Mouse (Mus musculus) forebrain, postnatal 0 days (tissue): Measurements from ENCODE around the gene Camkk2. TPM values are rescaled to one million over a fixed set of nuclear protein-coding genes. Genes with fewer than 3 reads are reported as not detected.

ENCODE experiments used
- ATAC-seq: fragments of 200-750 bp; cut with Nextera tagmentation; 2 replicates; pipeline ENCODE4 v1.8.0; 2017; ENCODE audit warnings: mild to moderate bottlenecking, moderate library complexity
- DNase-seq: peaks from one replicate; pipeline ENCODE4 v3.0.0-alpha.2; 2015
- H3K27ac ChIP-seq: fragments of 300-500 bp; sonication (generic); 2 replicates; pipeline ENCODE4 v1.5.1; 2014; ENCODE audit warnings: low read depth, mild to moderate bottlenecking, antibody characterized with exemption, low read length, moderate library complexity, mixed read lengths
- H3K27me3 ChIP-seq: fragments of 300-500 bp; sonication (generic); 2 replicates; pipeline ENCODE4 v1.6.1; 2014; ENCODE audit warnings: mild to moderate bottlenecking, low read length, mixed read lengths; ENCODE audit not compliant: insufficient read depth
- H3K36me3 ChIP-seq: fragments of 300-500 bp; sonication (generic); 2 replicates; pipeline ENCODE4 v1.6.1; 2014; ENCODE audit warnings: mild to moderate bottlenecking, moderate library complexity; ENCODE audit not compliant: insufficient read depth
- H3K4me1 ChIP-seq: fragments of 300-500 bp; sonication (generic); 2 replicates; pipeline ENCODE4 v1.6.1; 2014; ENCODE audit warnings: antibody characterized with exemption; ENCODE audit not compliant: insufficient read depth
- H3K4me2 ChIP-seq: fragments of 300-500 bp; sonication (generic); 2 replicates; pipeline ENCODE4 v1.6.1; 2014; ENCODE audit warnings: low read depth, mild to moderate bottlenecking, moderate library complexity
- H3K4me3 ChIP-seq: fragments of 300-500 bp; sonication (generic); 2 replicates; pipeline ENCODE4 v1.5.1; 2014; ENCODE audit warnings: low read depth, low read length, mixed read lengths
- H3K9ac ChIP-seq: fragments of 300-500 bp; sonication (generic); 2 replicates; pipeline ENCODE4 v1.6.1; 2014; ENCODE audit warnings: mild to moderate bottlenecking
- H3K9me3 ChIP-seq: fragments of 300-500 bp; sonication (generic); 2 replicates; pipeline ENCODE4 v1.6.1; 2016; ENCODE audit warnings: low read length
- CTCF ChIP-seq: sonication (generic); IDR thresholded peaks from 2 replicates; pipeline ENCODE4 v1.5.1; 2016; ENCODE audit warnings: antibody characterized with exemption, control low read depth, low read depth
- WGBS: fragments of 180-500 bp; shearing (Covaris S2); extraction: QIAGEN DNeasy Blood & Tissue Kit; methylation state at CpG from one replicate; pipeline ENCODE4 v1.1.7; 2014; 5-methylcytosine and 5-hydroxymethylcytosine counted together
- polyA plus RNA-seq: library from polyadenylated mRNA; unstranded; fragments of >200 nt; fragmentation: Nextera tagmentation; extraction: Ambion mirVana; gene quantifications from 2 replicates; pipeline ENCODE4 v1.2.1, GENCODE M21; 2015
- total RNA-seq: library from RNA; depleted of rRNA; stranded (reverse); fragments of >200 nt; gene quantifications from 2 replicates; pipeline ENCODE4 v1.2.3, GENCODE M21; 2014

Gene Camkk2
- total and polyA plus RNA-seq, 2 experiments from 2014 or later, result 89.3 to 93.8 TPM

DNA sequence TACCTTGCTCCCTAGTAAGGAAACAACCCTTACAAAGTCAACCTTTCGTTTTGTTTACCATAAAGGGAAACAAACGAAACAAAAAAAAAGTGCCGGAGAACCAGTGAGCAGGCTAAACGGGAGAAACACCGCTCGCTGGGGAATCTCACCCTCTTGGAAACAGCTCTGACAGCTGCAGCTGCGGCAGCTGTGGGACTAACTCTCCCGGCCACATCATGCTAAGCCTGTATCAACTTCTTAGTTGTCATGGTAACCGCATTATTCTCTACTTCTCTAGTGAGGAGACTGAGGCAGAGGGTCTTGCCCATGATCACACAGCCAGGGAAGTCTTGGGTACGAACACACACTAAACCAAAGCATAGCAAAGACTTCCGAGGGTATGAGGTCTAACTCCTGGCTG, 5.5 kb downstream of the Camkk2 start:
- Histone ChIP-seq H3K4me1 (0 out of 2 replicates have a peak, but pooled peaks cover 4% of the 10 kb centered on the region), H3K27me3 (no peaks in the 10 kb centered on the region), H3K4me3 (no peak overlapping the region), H3K27ac (no peak overlapping the region), H3K9me3 (no peaks in the 10 kb centered on the region), H3K36me3 (peaks cover 4% of the 10 kb centered on the region; the same call in 1 of the 2 replicates), H3K4me2 (no peak overlapping the region), H3K9ac (no peak overlapping the region)
- DNase-seq (no peak), ATAC-seq (no peak)
- WGBS, result 65% methylated on average over 11 of the region's 11 CpGs
- TF ChIP-seq CTCF, result no peak

DNA sequence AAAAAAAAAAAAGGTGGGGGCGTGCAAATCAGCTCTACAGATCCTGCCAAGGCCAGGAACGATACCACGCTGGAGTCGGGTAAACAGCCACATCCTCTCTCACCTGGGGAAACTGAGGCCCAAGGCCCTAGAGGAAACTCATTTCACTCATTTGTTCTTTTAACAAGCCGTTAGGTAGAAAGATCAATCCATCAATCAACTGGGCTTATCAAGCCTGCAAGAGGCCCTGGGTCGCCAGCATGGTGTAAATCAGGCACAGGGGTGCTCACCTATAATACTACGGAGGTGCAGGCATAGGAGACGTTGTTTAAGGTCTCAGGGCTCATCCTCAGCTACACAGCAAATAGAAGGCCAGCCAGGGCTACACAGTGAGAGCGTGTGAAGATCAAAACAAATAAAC, 7.8 kb downstream of the Camkk2 start:
- Histone ChIP-seq H3K36me3 (peaks cover 4% of the 10 kb centered on the region; the same call in 1 of the 2 replicates), H3K9ac (no peak overlapping the region), H3K9me3 (no peaks in the 10 kb centered on the region), H3K4me3 (no peak overlapping the region), H3K4me2 (no peak overlapping the region), H3K4me1 (no peaks in the 10 kb centered on the region), H3K27ac (no peak overlapping the region), H3K27me3 (no peaks in the 10 kb centered on the region)
- no peak for DNase-seq
- no peak for ATAC-seq
- WGBS, result 89% methylated on average over 9 of the region's 9 CpGs
- TF ChIP-seq CTCF, result no peak

DNA sequence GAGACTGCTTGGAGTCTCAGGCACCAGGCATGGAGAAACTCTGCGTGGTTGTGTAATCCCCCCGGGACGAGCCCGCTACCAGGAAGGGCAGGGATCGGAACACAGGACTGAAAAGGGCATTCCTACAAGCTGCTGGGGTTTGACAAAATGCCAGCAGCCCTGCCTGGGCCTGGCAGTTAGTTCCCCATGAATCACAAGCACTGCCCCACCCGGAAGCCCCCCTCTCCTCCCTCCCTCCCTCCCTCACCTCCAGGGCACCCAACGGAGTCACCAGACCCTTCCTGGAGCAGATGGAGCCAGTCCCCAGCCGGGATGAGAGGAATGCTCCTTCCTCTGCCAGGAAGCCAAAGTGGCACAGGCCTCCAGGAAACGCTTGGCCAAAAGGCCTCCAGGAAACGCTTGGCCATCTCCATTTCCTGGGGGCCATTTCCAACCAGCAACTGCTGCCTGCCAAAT, 8.4 kb downstream of the Camkk2 start:
- no peaks in the 10 kb centered on the region for H3K9me3 ChIP-seq
- H3K27ac ChIP-seq, result no peak overlapping the region

DNA sequence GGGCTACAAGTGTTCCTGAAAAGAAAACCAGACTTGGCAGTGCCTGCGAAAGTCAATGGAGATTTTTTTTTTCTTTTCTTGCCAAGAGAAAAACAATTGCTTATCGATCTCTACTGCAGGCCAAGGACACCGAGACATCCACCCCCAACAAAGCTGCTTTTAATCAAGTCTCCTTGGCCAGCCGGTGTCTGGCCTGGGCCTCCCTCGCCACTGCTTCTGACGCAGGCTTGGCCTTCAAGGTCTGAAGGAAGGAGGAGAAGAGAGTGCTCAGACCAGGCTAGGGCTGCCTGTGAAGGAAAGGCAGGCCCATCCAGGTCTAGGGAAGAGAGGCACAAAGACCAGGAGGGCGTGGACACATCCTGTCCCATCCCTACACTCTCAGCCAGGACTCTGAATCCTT, 8.9 kb downstream of the Camkk2 start:
- Histone ChIP-seq H3K27ac (0 out of 2 replicates have a peak overlapping the region, but pooled peaks have one; percentile 40), H3K4me2 (no peak overlapping the region), H3K9ac (no peak overlapping the region), H3K4me3 (no peak overlapping the region), H3K36me3 (peaks cover 4% of the 10 kb centered on the region; the same call in 1 of the 2 replicates), H3K4me1 (no peaks in the 10 kb centered on the region), H3K27me3 (no peaks in the 10 kb centered on the region), H3K9me3 (no peaks in the 10 kb centered on the region)
- whole genome bisulfite sequencing, result 69% methylated on average over 7 of the region's 7 CpGs
- no peak for ATAC-seq
- no peak for DNase-seq
- no peak for TF ChIP-seq CTCF

More for the DNA sequence above, 8.4 kb downstream of the Camkk2 start:
- no peak; the same call in 1 of the 2 replicates for ATAC-seq
- Histone ChIP-seq H3K36me3 (peaks cover 4% of the 10 kb centered on the region; the same call in 1 of the 2 replicates), H3K9ac (no peak overlapping the region), H3K4me3 (no peak overlapping the region), H3K27me3 (no peaks in the 10 kb centered on the region), H3K4me1 (no peaks in the 10 kb centered on the region), H3K4me2 (no peak overlapping the region)
- WGBS, result 62% methylated on average over 10 of the region's 10 CpGs
- peak; percentile 13 for DNase-seq
- TF ChIP-seq CTCF, result no peak

DNA sequence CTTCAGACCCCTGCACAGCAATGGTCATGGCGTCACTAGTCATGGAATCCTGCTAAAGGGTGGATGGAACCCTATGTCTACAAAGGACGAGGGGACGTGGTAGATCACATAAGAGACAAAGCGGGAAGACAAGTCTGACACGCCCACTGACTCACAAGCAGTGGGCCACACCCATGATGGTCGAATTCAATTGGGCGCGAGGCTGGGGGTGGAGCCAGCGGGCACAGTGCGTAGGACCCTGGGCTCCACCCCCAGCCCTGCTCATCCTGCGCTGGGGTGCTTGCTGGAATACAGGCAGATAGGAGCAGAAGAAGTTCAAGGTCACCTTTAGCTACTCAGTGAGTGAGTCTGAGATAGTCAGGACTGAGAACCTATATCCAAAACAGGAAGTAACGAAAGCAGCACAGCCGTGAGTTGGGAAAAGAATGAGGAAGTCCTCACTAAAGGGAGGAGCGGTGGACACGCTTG, 10.1 kb downstream of the Camkk2 start:
- H3K36me3 ChIP-seq, result peaks cover 4% of the 10 kb centered on the region; the same call in 1 of the 2 replicates
- no peak overlapping the region for H3K27ac ChIP-seq
- no peak overlapping the region for H3K9ac ChIP-seq
- no peak overlapping the region for H3K4me3 ChIP-seq
- DNase-seq (no peak), ATAC-seq (no peak)
- no peak for TF ChIP-seq CTCF
- H3K9me3 ChIP-seq, result no peaks in the 10 kb centered on the region
- no peaks in the 10 kb centered on the region for H3K27me3 ChIP-seq
- WGBS, result 89% methylated on average over 15 of the region's 15 CpGs
- no peak overlapping the region for H3K4me2 ChIP-seq
- no peaks in the 10 kb centered on the region for H3K4me1 ChIP-seq

DNA sequence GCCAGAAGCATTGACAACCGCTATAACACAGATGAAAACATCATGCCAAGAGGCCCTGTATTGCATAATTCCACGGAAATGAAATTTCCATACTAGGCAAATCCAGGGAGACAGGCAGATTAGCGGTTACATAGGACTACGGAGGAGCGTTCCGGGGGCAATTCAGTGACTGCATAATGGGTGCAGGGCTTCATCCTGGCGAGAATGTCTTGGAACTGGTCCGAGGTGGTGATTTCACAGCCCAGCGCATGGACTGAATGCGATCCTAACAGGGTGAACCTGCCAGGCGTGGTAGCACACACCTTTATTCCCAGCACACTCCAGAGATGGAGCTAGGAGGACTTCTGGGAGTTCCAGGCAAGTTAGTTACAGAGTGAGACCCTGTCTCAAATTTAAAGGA, 11.9 kb downstream of the Camkk2 start:
- no peaks in the 10 kb centered on the region for H3K27me3 ChIP-seq
- DNase-seq, result no peak
- H3K4me3 ChIP-seq, result no peak overlapping the region
- no peak overlapping the region for H3K4me2 ChIP-seq
- TF ChIP-seq CTCF, result no peak
- no peak for ATAC-seq
- 72% methylated on average over 11 of the region's 11 CpGs for WGBS
- no peaks in the 10 kb centered on the region for H3K4me1 ChIP-seq
- H3K9ac ChIP-seq, result no peak overlapping the region
- H3K9me3 ChIP-seq, result no peaks in the 10 kb centered on the region
- H3K36me3 ChIP-seq, result peaks cover 12% of the 10 kb centered on the region; the same call in 1 of the 2 replicates
- no peak overlapping the region for H3K27ac ChIP-seq

DNA sequence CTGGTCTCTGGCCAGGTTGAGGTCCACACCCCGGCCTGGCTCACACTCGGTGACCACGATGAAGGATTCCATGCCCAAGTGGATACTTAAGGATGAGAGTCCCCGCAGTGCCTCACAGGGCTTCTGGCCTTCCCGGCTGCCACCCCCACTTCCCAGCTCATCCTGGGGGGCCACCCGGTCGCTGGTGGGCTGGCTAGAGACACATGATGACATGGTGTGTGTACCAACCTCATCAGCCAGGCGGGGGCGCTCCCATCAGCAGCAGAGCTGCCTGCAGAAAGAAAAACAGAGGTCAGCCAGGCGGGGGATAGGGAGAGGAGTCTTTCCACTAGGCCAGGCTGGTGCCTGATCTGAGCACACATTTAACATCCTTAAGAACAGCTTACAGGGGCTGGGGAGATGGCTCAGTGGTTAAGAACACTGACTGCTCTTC, 15.2 kb downstream of the Camkk2 start:
- no peak overlapping the region for H3K9ac ChIP-seq
- TF ChIP-seq CTCF, result peak; percentile 38
- H3K36me3 ChIP-seq, result peaks cover 10% of the 10 kb centered on the region; the same call in 1 of the 2 replicates
- H3K27me3 ChIP-seq, result no peaks in the 10 kb centered on the region
- DNase-seq (no peak), ATAC-seq (no peak)
- no peak overlapping the region for H3K4me2 ChIP-seq
- no peaks in the 10 kb centered on the region for H3K4me1 ChIP-seq
- 57% methylated on average over 10 of the region's 10 CpGs for WGBS
- no peak overlapping the region for H3K4me3 ChIP-seq
- no peak overlapping the region for H3K27ac ChIP-seq
- H3K9me3 ChIP-seq, result no peaks in the 10 kb centered on the region
